Mouse (Mus musculus) urinary bladder, postnatal 36 days (tissue): ENCODE data around the gene Icam5.

Source experiments
- DNase-seq, 2 experiments: peaks; one replicate each; pipeline ENCODE4 v3.0.0; 2022; ENCODE audit warnings: low spot score in 2 of 2, mixed read lengths in 1 of 2

The Icam5 gene

DNA sequence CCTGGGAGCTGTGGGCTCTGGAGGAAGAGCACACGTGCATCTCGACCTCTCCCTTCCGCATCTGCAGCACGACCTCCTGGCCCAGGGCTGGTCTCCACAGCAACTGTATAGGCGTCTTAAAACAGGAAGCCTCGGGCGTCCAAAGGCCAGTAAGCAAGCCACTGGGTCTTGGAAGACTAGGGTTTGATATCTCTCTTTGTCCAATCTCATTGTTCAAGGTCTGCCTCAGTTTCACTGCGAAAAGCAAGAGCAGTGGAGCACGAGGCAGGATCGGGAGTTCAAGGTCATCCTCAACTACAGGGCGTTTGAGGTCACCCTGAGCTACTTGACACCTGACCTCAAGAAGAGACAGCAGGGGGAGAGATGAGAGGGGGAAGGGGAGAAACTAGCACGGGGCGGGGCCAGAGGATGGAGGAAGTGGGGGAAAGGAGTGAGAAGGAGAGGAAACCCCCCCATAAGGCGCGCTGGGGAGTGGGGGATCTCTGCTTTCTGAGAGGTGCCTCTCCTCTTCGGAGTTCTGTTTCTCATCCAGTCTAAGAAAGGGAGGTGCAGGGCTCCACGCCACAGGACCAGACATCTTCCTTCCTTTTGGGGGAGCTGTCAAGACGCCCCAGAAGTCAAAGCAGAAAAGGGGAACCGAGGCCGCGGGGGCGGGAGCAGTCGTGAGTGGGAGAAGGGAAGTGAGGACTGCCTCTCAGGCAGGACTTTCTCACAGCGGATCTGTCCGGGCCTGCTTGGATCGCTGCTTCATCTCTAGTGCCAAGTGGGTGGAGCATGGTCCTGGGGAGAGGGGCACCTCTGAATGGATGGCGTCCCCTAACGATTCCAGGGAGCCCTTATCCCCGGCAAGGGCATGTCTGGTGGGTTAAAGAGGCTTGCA is 16.9 kb upstream of the Icam5 start:
- peak; percentile 69 to 74 for DNase-seq

DNA sequence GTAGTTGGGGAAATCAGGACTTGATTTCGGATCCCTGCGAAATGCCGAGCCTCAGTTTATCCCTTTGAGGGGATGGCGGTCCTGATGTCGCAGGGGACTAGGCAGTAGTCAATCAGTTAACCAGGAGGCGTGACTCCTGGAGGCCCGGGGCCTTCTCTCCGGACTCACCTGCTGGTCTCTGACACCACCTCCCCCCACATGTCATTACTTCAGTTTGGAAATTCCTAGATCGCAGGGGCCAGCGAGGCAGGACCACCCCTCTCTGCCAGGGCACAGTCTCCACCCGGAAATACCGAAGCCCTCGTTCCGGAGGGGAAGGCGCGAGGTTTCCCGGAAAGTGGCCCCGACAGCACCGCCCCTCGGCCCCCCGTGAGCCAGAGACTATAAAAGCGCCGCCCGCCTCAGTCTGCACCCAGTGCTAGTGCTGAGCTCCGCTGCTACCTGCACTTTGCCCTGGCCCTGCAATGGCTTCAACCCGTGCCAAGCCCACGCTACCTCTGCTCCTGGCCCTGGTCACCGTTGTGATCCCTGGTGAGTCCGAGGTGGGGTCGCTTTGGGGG is 16.2 kb upstream of the Icam5 start, which contains the start of gene Icam1:
Gene Icam1, plus strand, starts transcription at position 415 of the 560 bp plus-strand sequence.
- DNase-seq: peak in 1 of 2 experiments; percentile 76

DNA sequence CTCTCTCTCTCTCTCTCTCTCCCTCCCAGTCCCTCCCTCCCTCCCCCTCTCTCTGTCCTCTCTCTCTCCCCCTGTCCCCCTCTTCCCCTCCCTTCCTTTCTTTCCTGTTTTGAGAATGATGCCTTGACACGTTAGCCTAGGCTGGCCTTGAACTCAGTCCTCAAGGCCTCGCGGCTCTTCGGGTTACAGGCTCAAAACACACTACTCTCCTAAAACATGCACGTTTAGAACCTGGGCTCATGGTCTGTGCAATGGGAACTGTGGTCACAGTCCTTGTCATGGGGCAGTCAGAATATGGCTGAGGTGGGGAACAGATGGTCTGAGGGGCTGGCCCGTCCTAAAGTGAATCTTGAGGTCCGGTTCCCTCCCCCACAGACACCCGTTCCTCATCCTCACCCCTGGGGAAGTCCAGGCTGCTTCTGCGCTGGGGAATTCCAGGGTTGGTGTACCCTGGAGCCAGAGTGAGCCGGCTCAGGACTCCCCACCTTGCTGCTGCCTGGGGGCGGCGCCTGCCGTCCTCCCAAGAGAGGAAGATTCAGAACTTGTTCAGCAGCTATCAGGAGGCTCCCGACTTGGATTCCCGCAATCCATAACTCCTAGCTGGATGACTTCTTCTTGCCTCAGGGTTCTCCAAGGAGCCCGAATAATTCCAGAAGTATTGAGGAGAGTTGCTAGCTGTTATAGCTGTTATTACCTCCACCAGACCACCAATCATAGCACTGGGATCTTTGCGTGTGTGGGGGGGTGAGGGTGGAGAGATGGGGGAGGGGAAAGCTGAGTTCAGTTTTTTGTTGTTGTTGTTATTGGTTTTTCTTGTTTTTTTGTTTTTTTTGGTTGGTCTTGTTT is 15.3 kb upstream of the Icam5 start:
- DNase-seq: no peak

DNA sequence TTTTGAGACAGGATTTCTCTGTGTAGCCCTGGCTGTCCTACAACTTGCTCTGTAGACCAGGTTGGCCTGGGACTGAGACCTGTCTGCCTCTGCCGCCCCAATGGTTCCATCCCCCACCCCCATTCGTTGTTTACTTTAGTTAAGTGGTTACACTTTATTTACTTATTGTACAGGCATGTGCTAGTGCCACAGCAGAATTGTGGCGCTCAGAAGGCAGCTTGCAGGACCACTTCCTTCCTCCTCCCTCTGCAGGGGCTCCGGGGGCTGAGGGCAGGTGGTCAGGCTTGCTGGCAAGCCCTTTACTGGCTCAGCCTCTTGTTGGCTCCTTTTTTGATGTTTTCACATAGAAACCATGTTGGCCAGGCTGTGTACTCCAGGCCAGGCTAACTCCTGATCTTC is 14.7 kb upstream of the Icam5 start:
- no peak for DNase-seq

DNA sequence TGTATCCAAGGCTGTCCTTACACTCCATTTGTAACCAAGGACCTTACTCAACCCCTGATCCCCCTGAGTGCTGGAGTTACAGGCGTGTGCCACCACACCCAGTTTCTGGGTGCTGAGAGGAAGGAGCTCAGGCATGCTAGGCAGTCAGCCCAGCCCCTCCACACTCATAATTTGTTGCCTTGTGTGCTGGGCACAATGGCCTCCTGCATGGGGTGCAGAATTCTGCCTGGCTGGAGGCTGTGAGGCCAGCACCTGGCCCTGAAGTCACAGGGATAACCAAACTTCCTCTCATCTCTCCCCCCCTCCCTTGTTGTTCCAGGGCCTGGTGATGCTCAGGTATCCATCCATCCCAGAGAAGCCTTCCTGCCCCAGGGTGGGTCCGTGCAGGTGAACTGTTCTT is 13.3 kb upstream of the Icam5 start:
- no peak for DNase-seq

DNA sequence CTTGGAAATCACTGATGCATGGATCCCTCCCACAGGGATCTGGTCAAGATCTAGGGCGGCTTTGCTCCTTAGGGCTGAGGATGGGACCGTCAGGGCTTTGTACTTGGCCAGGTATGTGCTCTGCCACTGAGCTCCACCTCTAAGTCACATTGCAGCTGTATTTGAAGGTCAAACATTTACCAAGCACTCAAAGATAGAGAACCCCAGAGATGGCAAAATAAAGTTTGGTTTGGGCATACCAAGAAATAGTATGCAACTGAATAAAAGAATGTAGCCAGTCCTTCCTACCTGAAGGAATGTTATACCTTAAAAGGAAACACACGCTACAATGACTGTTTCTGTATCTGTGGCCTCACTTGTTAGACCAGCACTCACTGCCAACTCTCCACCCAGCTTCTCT is 10.5 kb upstream of the Icam5 start:
- DNase-seq: no peak

DNA sequence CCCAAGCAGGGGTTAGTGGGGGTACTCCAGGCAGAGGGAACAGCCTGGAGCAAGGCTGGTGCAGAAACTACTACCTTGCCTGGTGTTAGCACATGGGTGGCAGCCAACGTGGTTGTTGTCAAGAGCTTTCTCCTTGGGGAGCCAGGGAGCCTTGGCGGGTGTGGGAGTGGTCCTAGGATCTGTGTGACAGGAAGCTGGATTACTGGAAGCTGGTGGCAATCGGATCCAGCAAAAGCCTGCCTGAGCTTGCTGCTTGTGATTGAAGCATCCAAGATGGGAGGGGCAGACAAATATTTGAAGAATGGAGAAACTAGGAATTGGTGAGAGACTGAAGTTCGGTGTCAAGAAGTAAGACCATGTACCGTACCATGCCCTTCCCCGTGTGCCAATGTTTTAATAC is 9.6 kb upstream of the Icam5 start:
- no peak for DNase-seq

DNA sequence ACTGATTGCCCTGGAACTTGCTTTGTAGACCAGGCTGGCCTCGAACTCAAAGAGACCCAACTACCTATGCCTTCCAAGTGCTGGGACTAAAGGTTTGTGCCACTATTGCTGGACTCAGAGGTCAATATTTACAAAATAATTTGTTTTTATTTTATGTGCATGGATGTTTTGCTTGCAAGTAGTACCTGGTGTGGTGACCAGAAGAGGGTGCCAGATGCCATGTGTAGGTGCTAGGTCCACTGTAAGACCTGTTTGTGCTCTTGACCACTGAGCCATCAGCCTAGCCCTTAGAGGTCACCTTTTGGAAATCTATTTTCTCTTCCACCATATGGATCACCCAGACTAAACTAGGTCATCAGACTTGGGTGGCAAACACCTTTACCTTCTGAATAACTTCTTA is 9.1 kb upstream of the Icam5 start:
- no peak for DNase-seq

DNA sequence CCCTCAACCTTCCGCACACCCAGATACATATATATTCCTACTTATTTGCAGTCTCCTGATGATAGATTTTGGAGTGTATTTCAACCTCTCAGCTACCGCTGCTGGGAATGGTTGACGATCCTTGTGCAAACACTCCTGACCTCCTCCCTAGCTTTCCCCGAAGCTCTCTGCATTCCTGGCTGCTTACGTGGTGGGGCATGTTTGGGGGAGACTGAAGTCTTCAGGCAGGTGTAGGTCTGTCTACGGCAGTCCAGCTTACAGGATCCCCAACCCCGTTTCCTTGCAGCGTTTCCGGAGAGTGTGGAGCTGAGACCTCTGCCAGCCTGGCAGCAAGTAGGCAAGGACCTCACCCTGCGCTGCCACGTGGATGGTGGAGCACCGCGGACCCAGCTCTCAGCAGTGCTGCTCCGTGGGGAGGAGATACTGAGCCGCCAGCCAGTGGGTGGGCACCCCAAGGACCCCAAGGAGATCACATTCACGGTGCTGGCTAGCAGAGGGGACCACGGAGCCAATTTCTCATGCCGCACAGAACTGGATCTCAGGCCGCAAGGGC is 6.5 kb upstream of the Icam5 start:
- DNase-seq: no peak

DNA sequence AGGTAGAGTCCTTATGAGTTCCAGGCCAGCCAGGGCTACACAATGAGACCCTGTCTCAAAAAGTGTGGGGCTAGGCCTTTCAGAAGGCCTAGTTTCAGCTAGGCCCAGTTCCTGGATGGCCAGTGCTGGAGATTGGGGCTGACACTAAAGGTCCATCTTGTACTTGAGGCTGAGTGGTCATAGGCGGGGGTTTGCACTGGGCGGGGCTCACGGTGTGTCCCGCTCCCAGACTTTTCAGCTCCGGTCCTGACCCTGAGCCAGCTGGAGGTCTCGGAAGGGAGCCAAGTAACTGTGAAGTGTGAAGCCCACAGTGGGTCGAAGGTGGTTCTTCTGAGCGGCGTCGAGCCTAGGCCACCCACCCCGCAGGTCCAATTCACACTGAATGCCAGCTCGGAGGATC is 5.0 kb upstream of the Icam5 start:
- DNase-seq: no peak

DNA sequence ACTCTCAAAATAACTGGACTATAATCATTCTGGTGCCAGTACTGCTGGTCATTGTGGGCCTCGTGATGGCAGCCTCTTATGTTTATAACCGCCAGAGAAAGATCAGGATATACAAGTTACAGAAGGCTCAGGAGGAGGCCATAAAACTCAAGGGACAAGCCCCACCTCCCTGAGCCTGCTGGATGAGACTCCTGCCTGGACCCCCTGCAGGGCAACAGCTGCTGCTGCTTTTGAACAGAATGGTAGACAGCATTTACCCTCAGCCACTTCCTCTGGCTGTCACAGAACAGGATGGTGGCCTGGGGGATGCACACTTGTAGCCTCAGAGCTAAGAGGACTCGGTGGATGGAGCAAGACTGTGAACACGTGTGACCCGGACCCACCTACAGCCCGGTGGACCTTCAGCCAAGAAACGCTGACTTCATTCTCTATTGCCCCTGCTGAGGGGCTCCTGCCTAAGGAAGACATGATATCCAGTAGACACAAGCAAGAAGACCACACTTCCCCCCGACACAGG is 4.0 kb upstream of the Icam5 start:
- no peak for DNase-seq

DNA sequence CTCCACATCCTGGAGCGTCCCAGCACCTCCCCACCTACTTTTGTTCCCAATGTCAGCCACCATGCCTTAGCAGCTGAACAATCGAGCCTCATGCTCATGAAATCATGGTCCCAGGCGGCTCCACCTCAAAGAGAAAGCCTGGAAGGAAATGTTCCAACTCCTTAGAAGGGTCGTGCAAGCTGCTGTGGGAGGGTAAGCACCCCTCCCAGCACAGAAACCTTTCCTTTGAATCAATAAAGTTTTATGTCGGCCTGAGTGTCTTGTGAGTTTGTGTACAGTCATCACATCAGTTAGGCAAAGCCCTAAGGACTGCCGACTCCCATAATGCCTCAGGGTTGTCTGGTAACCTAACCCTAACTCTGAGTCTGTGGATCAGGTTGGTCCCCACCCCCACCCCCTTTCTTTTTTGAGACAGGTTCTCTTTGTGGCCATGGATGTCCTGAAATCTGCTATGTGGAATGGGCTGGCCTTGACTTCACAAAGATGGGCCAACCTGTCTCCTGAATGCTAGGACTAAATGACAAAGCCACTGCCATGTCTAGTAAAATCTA is 3.2 kb upstream of the Icam5 start:
- no peak for DNase-seq

DNA sequence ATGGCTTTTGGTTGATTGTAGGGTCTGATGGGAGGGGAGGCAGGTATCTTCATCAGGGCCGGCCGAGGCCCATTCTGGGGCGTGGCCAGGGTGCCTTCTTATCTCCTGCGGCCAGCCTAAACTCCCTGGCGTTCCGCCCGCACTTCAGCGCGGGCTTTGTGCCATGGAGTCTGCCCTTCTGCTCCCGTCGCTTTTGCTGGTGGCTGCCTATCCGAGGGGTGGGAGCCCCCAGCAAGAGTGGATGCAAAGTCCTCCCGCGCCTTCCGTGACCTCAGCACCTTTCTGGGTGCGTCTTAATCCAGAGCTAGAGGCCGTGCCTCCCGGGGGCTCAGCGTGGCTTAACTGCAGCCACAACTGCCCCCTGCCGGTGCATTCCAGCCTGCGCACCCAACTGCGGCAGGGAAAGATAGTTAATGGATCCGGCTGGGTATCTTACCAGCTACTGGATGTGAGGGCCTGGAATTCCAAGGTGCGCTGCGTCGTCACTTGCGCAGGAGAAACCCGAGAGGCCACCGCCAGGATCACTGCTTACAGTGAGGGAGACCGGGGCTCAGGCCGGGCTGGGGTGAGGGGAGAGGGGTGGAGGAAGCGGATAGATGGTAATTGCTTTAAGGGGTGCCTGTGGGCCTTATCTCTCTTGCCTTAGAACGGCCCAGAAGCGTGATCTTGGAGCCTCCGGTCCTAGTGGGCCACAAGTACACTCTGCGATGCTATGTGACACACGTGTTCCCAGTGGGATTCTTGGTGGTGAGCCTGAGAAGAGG is 2.4 kb upstream of the Icam5 start, which contains the start of gene Icam4:
Gene Icam4, plus strand, starts transcription at position 83 of the 764 bp plus-strand sequence.
- peak; percentile 75 to 85 for DNase-seq

DNA sequence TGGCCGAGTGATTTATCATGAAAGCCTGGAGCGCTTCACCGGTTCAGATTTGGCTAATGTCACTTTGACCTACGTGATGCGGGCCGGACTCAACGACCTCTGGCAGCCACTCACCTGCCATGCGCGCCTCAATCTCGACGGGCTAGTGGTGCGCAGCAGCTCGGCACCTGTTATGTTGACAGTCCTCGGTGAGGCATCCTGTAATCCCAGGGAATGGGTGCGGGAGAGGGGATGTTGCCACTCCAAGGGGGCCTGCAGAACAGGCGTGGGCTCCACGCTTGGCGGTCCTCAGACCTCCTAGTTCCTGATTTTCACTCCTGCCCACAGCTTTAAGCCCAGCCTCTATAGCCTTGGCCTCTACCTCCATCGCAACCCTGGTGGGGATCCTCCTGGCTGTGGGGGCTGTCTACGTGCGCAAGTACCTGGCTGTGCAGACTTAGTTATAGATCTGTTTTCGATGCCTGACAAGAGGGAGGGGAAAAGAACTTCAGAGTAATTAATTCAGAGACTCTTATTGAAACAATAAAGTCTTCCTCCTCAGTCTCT is 1.7 kb upstream of the Icam5 start:
- no peak for DNase-seq

DNA sequence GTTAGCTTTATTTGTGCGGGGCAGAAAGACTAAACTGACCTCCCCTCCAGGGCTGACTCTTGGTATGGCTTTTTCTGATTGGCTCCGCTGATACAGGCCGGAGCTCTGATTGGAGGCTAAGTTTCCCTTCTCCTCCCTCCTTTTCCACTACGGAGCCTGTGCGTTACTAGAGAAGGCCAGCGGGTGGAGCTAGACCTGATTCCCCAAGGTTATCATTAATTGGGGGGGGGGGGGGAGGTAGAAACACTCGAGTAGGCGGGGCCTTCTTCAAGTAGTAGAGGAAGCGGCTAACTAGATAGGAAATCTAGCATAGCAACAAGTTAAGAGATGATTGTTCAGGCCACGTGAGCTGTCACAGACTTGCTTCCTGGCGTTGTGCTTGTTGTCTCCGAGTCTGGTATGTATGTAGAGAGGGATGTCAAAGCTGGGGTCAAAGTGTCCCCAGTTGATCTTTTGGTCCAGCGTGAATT is 1.1 kb upstream of the Icam5 start:
- DNase-seq: peak; percentile 69 to 89

DNA sequence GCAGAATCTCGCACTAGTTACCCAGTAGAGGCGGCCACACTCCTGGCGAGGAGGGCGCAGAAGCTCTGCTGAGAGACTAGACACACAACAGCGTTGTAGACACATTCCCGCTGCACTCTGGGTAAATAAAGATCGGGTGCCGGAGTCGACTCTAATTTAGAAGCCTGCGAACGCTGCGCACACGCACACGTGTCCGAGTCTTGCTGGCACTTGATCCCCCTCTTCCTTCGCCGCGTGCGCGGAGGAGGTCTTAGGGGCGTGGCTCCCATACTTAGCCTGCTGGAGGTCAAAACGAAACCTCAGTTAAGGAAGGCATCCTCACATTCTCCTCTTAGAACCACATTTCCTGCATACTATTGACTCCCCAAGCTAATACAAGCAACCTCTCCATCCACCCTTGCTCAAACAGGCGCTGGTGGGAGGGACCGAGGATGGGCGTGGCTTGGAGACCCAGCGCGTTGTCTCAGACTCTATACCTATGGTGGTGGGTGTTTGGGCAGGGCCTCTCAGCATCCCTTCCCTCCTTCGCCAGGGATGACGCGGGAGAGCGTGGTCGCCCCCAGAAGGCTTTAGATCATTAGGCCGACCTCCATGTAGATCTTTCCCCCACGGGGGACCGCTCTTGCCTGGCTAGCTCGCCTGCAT is 500 bp upstream of the Icam5 start:
- peak in 1 of 2 experiments; percentile 58 for DNase-seq

DNA sequence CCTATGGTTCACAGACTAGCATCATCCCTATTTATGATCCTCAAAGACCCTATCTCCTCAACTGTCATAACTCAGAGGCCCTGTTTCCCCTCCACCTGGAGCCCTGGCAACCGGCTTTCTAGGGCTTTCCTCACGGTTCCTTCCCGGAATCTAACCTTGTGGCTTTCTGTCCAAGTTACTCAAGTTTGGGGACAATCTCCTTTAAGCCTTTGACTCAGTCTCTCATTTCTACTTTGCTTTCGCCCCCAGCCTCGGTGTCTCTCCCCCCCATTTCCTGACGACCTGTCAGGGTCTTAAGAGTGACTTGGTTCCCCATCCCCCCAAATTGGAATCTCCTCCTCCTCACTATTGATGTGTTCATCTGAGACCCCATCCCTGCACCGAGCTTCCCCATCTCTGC is 618 bp downstream of the Icam5 start:
- DNase-seq: no peak

DNA sequence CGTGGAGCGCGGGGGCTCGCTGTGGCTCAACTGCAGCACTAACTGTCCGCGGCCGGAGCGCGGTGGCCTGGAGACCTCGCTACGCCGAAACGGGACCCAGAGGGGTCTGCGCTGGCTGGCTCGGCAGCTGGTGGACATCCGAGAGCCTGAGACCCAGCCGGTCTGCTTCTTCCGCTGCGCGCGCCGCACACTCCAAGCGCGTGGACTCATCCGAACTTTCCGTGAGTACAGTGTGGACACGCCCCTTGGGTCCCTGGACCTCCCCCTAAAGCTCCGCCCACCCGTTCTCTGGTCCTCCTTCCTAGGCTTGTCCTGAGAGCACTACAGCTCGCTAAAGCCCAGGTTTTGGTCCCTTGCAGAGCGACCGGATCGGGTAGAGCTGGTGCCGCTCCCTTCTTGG is 1.3 kb downstream of the Icam5 start:
- peak; percentile 89 to 90 for DNase-seq

DNA sequence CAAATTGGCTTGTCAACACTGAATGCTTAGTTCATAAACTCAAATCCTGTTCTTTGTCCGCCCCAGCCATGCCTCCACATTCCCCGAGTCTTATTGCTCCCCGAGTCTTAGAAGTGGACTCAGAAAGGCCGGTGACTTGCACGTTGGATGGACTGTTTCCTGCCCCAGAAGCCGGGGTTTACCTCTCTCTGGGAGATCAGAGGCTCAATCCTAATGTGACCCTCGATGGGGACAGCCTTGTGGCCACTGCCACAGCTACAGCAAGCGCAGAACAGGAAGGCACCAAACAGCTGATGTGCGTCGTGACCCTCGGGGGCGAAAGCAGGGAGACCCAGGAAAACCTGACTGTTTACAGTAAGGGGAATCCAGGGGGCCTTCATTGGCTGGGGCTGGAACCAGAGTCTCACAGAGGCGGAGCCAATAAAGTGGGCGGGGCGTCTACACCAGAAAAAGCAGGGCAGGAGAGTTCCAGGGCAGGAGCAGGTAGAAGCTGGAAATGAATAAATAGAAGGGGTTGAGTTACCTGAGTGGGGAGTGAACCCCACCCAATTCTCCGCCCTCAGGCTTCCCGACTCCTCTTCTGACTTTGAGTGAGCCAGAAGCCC is 2.7 kb downstream of the Icam5 start:
- DNase-seq: no peak
